ENCODE assay signal across 8 mouse cellular contexts in the genomic region with DNA sequence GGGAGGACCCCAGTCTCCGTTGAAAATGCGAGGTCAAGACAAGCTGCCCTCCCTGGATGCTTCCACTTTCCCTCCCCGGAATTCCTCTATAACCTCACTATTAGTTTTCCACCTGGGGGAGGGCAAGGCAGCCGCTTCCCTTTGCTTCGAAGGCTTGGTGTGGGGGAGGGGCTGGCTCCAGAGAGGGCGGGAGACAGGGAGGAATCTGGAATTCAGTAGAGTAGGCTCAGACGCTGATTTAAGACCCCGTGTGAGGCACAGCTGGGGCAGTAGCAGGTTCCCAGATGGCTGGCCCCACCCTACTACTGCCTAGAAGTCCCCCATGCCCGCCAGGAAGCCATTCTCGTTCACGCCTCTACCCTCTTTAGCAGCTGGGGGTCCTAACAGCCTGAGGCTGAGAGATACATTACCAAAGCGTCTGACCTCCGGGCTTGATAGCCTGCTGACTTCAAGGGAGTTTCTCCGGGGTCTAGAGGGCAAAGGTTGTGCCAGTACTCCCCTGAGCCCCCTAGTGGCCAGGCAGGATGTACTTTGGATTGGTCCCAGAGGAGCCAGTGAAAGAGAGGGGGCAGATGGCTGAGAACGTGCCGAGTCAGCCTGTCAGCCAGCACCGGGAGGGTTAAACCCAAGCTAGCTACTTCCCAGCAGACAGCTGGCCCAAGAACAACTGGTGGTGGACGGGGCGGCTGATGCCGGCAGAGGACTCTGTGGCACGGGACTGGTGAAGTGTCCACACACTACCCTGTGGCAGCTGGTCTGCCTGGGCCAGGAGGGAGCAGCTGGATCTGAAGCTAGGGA. TPM values are rescaled to one million over a fixed set of nuclear protein-coding genes. Genes with fewer than 3 reads are reported as not detected.
DNase-seq lines count a peak whose midpoint lies in the region; ATAC-seq and TF ChIP-seq lines count a peak whose summit lies in the region.

No protein-coding gene starts in this region.

- DNase-seq in thymus, adult 2 months: peak; percentile 61
- no peak for DNase-seq in thymus, adult 18-20 months
- DNase-seq in kidney, adult 11 months: peak; percentile 85
- DNase-seq in retina, embryonic 14.5 days (ENCODE audit: low spot score): peak; percentile 82
- no peak for DNase-seq in left cerebral cortex, adult 11 months (ENCODE audit: low spot score)

- H3K36me3 ChIP-seq in thymus, adult 2 months (ENCODE audit: control insufficient read depth, insufficient read depth, low read length): no peaks in the 10 kb centered on the region
- H3K36me3 ChIP-seq in lung, embryonic 15.5 days: no peaks in the 10 kb centered on the region

- peak; percentile 69 for TF ChIP-seq CTCF in thymus, adult 2 months (IDR thresholded peaks at IDR 0.05; ENCODE audit: borderline replicate concordance, control insufficient read depth, extremely low read depth, insufficient read depth, low read length, poor library complexity)
- peak; percentile 59 for TF ChIP-seq CTCF in cortical plate, adult 2 months (IDR thresholded peaks at IDR 0.05; ENCODE audit: extremely low read depth, insufficient read depth, low read length)

- no peaks in the 10 kb centered on the region; the same call in 1 of the 2 replicates for H3K4me1 ChIP-seq in thymus, adult 2 months (replicated peaks; ENCODE audit: control insufficient read depth, insufficient read depth, low read length)
- H3K4me1 ChIP-seq in cortical plate, adult 2 months (ENCODE audit: control insufficient read depth, insufficient read depth, low read length): no peaks in the 10 kb centered on the region
- H3K4me1 ChIP-seq in lung, embryonic 15.5 days: peaks cover 75% of the 10 kb centered on the region

- no peak overlapping the region for H3K4me3 ChIP-seq in thymus, adult 2 months (ENCODE audit: control insufficient read depth, insufficient read depth, low read length)
- H3K4me3 ChIP-seq in cortical plate, adult 2 months (ENCODE audit: insufficient read depth, low read length): no peak overlapping the region
- peak overlapping the region; percentile 2; the same call in 1 of the 2 replicates for H3K4me3 ChIP-seq in lung, embryonic 15.5 days

- WGBS in thymus, adult 2 months: 10% methylated on average over 21 of the region's 21 CpGs
- 2% methylated on average over 21 of the region's 21 CpGs for WGBS in lung, embryonic 15.5 days

- H3K4me2 ChIP-seq in lung, embryonic 15.5 days: peak overlapping the region; percentile 45

- peak; percentile 76 for ATAC-seq in granulocyte monocyte progenitor cell, adult 5-6 weeks (replicated peaks; ENCODE audit: poor library complexity, severe bottlenecking)
- peak; percentile 15; the same call in 1 of the 2 replicates for ATAC-seq in lung, embryonic 15.5 days (ENCODE audit: borderline replicate concordance, extremely low read depth, low FRiP score, low TSS enrichment)

- H3K27ac ChIP-seq in thymus, adult 2 months (ENCODE audit: control insufficient read depth, insufficient read depth, low read length): no peak overlapping the region
- H3K27ac ChIP-seq in cortical plate, adult 2 months (ENCODE audit: insufficient read depth, low read length): no peak overlapping the region
- H3K27ac ChIP-seq in lung, embryonic 15.5 days: peak overlapping the region; percentile 63

- H3K27me3 ChIP-seq in thymus, adult 2 months (ENCODE audit: control insufficient read depth, insufficient read depth, low read length): peaks cover 4% of the 10 kb centered on the region; the same call in 1 of the 2 replicates
- H3K27me3 ChIP-seq in lung, embryonic 15.5 days: peaks cover 24% of the 10 kb centered on the region

- no peak overlapping the region for H3K9ac ChIP-seq in lung, embryonic 15.5 days

- H3K9me3 ChIP-seq in lung, embryonic 15.5 days: no peaks in the 10 kb centered on the region

- no peak for TF ChIP-seq POLR2A in thymus, adult 2 months (IDR thresholded peaks at IDR 0.05; ENCODE audit: control insufficient read depth, extremely low read depth, insufficient read depth, low read length, poor library complexity)
- no peak for TF ChIP-seq POLR2A in cortical plate, adult 2 months (IDR thresholded peaks at IDR 0.05; ENCODE audit: extremely low read depth, insufficient read depth, low read length)

RNA-seq across cellular contexts. Expression of a gene that starts 1.8 kb away (rescaled TPM):
- 9.2 and 13.1 TPM in 2 replicates for polyA plus RNA-seq in thymus, adult 2 months (2012; rRNA removed)
- polyA plus RNA-seq in cortical plate, adult 2 months (2012; rRNA removed): 6.0 and 6.2 TPM in 2 replicates
- 0.06 TPM in 1 of 2 replicates, not detected in the other for total RNA-seq in granulocyte monocyte progenitor cell, adult 5-6 weeks (2014; fragmentation: Nextera tagmentation)
- total RNA-seq in granulocyte monocyte progenitor cell, adult 5-6 weeks (2017): 0.05 TPM in 1 of 2 replicates, not detected in the other
- polyA plus RNA-seq in lung, embryonic 15.5 days (2015; fragmentation: Nextera tagmentation; extraction: Ambion mirVana): 79.0 and 83.2 TPM in 2 replicates

RNA-seq across cellular contexts. Expression of a gene that starts 29.7 kb away (rescaled TPM):
- polyA plus RNA-seq in thymus, adult 2 months (2012; rRNA removed): 3,034 and 4,273 TPM in 2 replicates
- 2,462 and 2,522 TPM in 2 replicates for polyA plus RNA-seq in cortical plate, adult 2 months (2012; rRNA removed)
- 3,456 and 3,912 TPM in 2 replicates for total RNA-seq in granulocyte monocyte progenitor cell, adult 5-6 weeks (2014; fragmentation: Nextera tagmentation)
- 1,093 and 2,216 TPM in 2 replicates for total RNA-seq in granulocyte monocyte progenitor cell, adult 5-6 weeks (2017)
- 477 and 524 TPM in 2 replicates for polyA plus RNA-seq in lung, embryonic 15.5 days (2015; fragmentation: Nextera tagmentation; extraction: Ambion mirVana)

RNA-seq across cellular contexts. Expression of a gene that starts 45.8 kb away (rescaled TPM):
- 25.7 and 27.3 TPM in 2 replicates for polyA plus RNA-seq in thymus, adult 2 months (2012; rRNA removed)
- polyA plus RNA-seq in cortical plate, adult 2 months (2012; rRNA removed): 35.7 and 40.0 TPM in 2 replicates
- total RNA-seq in granulocyte monocyte progenitor cell, adult 5-6 weeks (2014; fragmentation: Nextera tagmentation): 13.3 and 25.8 TPM in 2 replicates
- 7.4 and 15.0 TPM in 2 replicates for total RNA-seq in granulocyte monocyte progenitor cell, adult 5-6 weeks (2017)
- polyA plus RNA-seq in lung, embryonic 15.5 days (2015; fragmentation: Nextera tagmentation; extraction: Ambion mirVana): 14.1 and 16.5 TPM in 2 replicates

RNA-seq across cellular contexts. Expression of a gene that starts 56.2 kb away (rescaled TPM):
- 209 and 213 TPM in 2 replicates for polyA plus RNA-seq in thymus, adult 2 months (2012; rRNA removed)
- polyA plus RNA-seq in cortical plate, adult 2 months (2012; rRNA removed): 89.8 and 92.1 TPM in 2 replicates
- total RNA-seq in granulocyte monocyte progenitor cell, adult 5-6 weeks (2014; fragmentation: Nextera tagmentation): 101 and 102 TPM in 2 replicates
- 48.5 and 74.2 TPM in 2 replicates for total RNA-seq in granulocyte monocyte progenitor cell, adult 5-6 weeks (2017)
- 184 and 191 TPM in 2 replicates for polyA plus RNA-seq in lung, embryonic 15.5 days (2015; fragmentation: Nextera tagmentation; extraction: Ambion mirVana)

Comparison
In these comparisons a context has a peak if more than half of its experiments do, and no peak if none do; other contexts are left out.
1. DNase-seq: peak in thymus, adult 2 months (single experiment), kidney, adult 11 months (single experiment) and retina, embryonic 14.5 days (single experiment); none in thymus, adult 18-20 months (0 of 2) and left cerebral cortex, adult 11 months (single experiment).